Mouse (Mus musculus): ENCODE measurements around the gene Stk25. TPM values are rescaled to one million over a fixed set of nuclear protein-coding genes. Genes with fewer than 3 reads are reported as not detected.
"Not testable (repeated sequence)": the region's sequence is repeated elsewhere in the genome, so short reads cannot be mapped to it uniquely, and the experiment has no call there.

Stk25 gene
- 100 to 1,000 TPM; 395 to 419 TPM for total RNA-seq (2021)
- long read RNA-seq, experiment 1, full-length matches to known transcripts = 214 of 268 reads
- long read RNA-seq, experiment 1, partial matches to known transcripts = 21 of 268 reads
- long read RNA-seq, experiment 1, other reads (novel, unspliced or antisense) = 33 of 268 reads
- long read RNA-seq, experiment 2, full-length matches to known transcripts = 364 of 421 reads
- long read RNA-seq, experiment 2, partial matches to known transcripts = 28 of 421 reads
- long read RNA-seq, experiment 2, other reads (novel, unspliced or antisense) = 29 of 421 reads

- H3K27ac ChIP-seq; H3K4me3 ChIP-seq; DNase-seq (ENCODE audit: low spot score in 2 of 2): not testable (repeated sequence)
Measured at GRCm38 (mm10) chr1:93658559-93658958, at the start of gene Stk25. Stk25 (minus strand) TSS chr1:93658659.

GRCm38 (mm10) chr1:93705389-93705788 lies 46.9 kb upstream of the Stk25 start:
- no peak for TF ChIP-seq CTCF (conservative IDR thresholded peaks at IDR 0.05)
- DNase-seq (ENCODE audit: low spot score in 2 of 2) = no peak

GRCm38 (mm10) chr1:93704341-93704740 lies 45.9 kb upstream of the Stk25 start:
- no peak for DNase-seq (ENCODE audit: low spot score in 2 of 2)
- Histone ChIP-seq H3K4me3 (no peak overlapping the region), H3K27ac (no peak overlapping the region)
- no peak for TF ChIP-seq CTCF (conservative IDR thresholded peaks at IDR 0.05)

More at GRCm38 (mm10) chr1:93705389-93705788, 46.9 kb upstream of the Stk25 start:
- Histone ChIP-seq H3K4me3 (no peak overlapping the region), H3K27ac (no peak overlapping the region)

- DNase-seq (ENCODE audit: low spot score in 2 of 2) = no peak
- no peak overlapping the region for H3K4me3 ChIP-seq
- no peak overlapping the region for H3K27ac ChIP-seq
- no peak for TF ChIP-seq CTCF (conservative IDR thresholded peaks at IDR 0.05)
Measured at GRCm38 (mm10) chr1:93703472-93704048, 45.1 kb upstream of the Stk25 start.

- no peak for DNase-seq (ENCODE audit: low spot score in 2 of 2)
- no peak overlapping the region for H3K27ac ChIP-seq
- H3K4me3 ChIP-seq = no peak overlapping the region
- no peak for TF ChIP-seq CTCF (conservative IDR thresholded peaks at IDR 0.05)
Measured at GRCm38 (mm10) chr1:93702106-93702505, 43.6 kb upstream of the Stk25 start.

GRCm38 (mm10) chr1:93699159-93699558 lies 40.7 kb upstream of the Stk25 start:
- TF ChIP-seq CTCF (conservative IDR thresholded peaks at IDR 0.05) = no peak
- DNase-seq (ENCODE audit: low spot score in 2 of 2) = peak; percentile 42 to 58

GRCm38 (mm10) chr1:93697317-93697716 lies 38.9 kb upstream of the Stk25 start:
- TF ChIP-seq CTCF (conservative IDR thresholded peaks at IDR 0.05) = no peak
- DNase-seq (ENCODE audit: low spot score in 2 of 2) = no peak
- Histone ChIP-seq H3K27ac (no peak overlapping the region), H3K4me3 (no peak overlapping the region)

More at GRCm38 (mm10) chr1:93699159-93699558, 40.7 kb upstream of the Stk25 start:
- H3K4me3 ChIP-seq = no peak overlapping the region
- H3K27ac ChIP-seq = no peak overlapping the region; the same call in 1 of the 2 replicates

- DNase-seq (ENCODE audit: low spot score in 2 of 2) = no peak
- no peak overlapping the region for H3K4me3 ChIP-seq
- H3K27ac ChIP-seq = no peak overlapping the region
- no peak for TF ChIP-seq CTCF (conservative IDR thresholded peaks at IDR 0.05)
Measured at GRCm38 (mm10) chr1:93694966-93695365, 36.5 kb upstream of the Stk25 start.

- DNase-seq (ENCODE audit: low spot score in 2 of 2) = no peak
- TF ChIP-seq CTCF (conservative IDR thresholded peaks at IDR 0.05) = no peak
- no peak overlapping the region for H3K27ac ChIP-seq
- H3K4me3 ChIP-seq = no peak overlapping the region
Measured at GRCm38 (mm10) chr1:93693943-93694342, 35.5 kb upstream of the Stk25 start.

- Histone ChIP-seq H3K27ac (no peak overlapping the region), H3K4me3 (no peak overlapping the region)
- TF ChIP-seq CTCF (conservative IDR thresholded peaks at IDR 0.05) = no peak
- no peak for DNase-seq (ENCODE audit: low spot score in 2 of 2)
Measured at GRCm38 (mm10) chr1:93693502-93693901, 35.0 kb upstream of the Stk25 start.

GRCm38 (mm10) chr1:93692773-93693172 lies 34.3 kb upstream of the Stk25 start:
- no peak overlapping the region for H3K27ac ChIP-seq
- no peak for TF ChIP-seq CTCF (conservative IDR thresholded peaks at IDR 0.05)
- no peak for DNase-seq (ENCODE audit: low spot score in 2 of 2)
- no peak overlapping the region for H3K4me3 ChIP-seq

- DNase-seq (ENCODE audit: low spot score in 2 of 2) = peak; percentile 28 to 32
- Histone ChIP-seq H3K27ac (peak overlapping the region; percentile 64), H3K4me3 (no peak overlapping the region)
- no peak for TF ChIP-seq CTCF (conservative IDR thresholded peaks at IDR 0.05)
Measured at GRCm38 (mm10) chr1:93691786-93692357, 33.4 kb upstream of the Stk25 start.

GRCm38 (mm10) chr1:93691106-93691505 lies 32.6 kb upstream of the Stk25 start:
- TF ChIP-seq CTCF (conservative IDR thresholded peaks at IDR 0.05) = no peak
- H3K4me3 ChIP-seq = no peak overlapping the region
- no peak for DNase-seq (ENCODE audit: low spot score in 2 of 2)
- H3K27ac ChIP-seq = peak overlapping the region; percentile 64
